Mouse (Mus musculus) thymus, adult 2 months (tissue): ENCODE measurements at regions not wholly inside any gene's neighbourhood (a gene's known extent, or its start where the extent isn't known, plus 50 kb on each side); places are given as distances from the start of the nearest gene placed in this dataset.
A peak's percentile ranks its signal among the peaks of the same experiment; 100 is the strongest.

Source experiments
- DNase-seq: peaks from one replicate; pipeline ENCODE4 v3.0.0; 2021
- H3K27ac ChIP-seq: fragments of 200-500 bp; 2 replicates; pipeline ENCODE4 v1.5.1; 2012; ENCODE audit warnings: low read length, control low read depth; ENCODE audit not compliant: control insufficient read depth, insufficient read depth
- H3K27me3 ChIP-seq: fragments of 200-500 bp; 2 replicates; pipeline ENCODE4 v1.6.1; 2012; ENCODE audit warnings: mild to moderate bottlenecking, low read length, moderate library complexity, mixed read lengths; ENCODE audit not compliant: control insufficient read depth, insufficient read depth
- H3K36me3 ChIP-seq: fragments of 200-500 bp; 2 replicates; pipeline ENCODE4 v1.6.1; 2012; ENCODE audit warnings: mild to moderate bottlenecking, low read length, moderate library complexity; ENCODE audit not compliant: control insufficient read depth, insufficient read depth
- H3K4me1 ChIP-seq: fragments of 200-500 bp; replicated peaks from 2 replicates; pipeline ENCODE4 v1.6.1; 2012; ENCODE audit warnings: low read length; ENCODE audit not compliant: control insufficient read depth, insufficient read depth
- H3K4me3 ChIP-seq: fragments of 200-500 bp; 2 replicates; pipeline ENCODE4 v1.5.1; 2012; ENCODE audit warnings: mild to moderate bottlenecking, low read length, control low read depth, moderate library complexity; ENCODE audit not compliant: control insufficient read depth, insufficient read depth
- CTCF ChIP-seq: fragments of 200-500 bp; IDR thresholded peaks from 2 replicates; pipeline ENCODE4 v1.5.1; 2012; ENCODE audit warnings: mild to moderate bottlenecking, control low read depth, low read length, moderate library complexity, borderline replicate concordance; ENCODE audit not compliant: control insufficient read depth, poor library complexity, insufficient read depth; ENCODE audit errors: extremely low read depth
- POLR2A ChIP-seq: fragments of 200-500 bp; IDR thresholded peaks from 2 replicates; pipeline ENCODE4 v1.6.1; 2012; ENCODE audit warnings: mild to moderate bottlenecking, low read length, control low read depth, moderate library complexity; ENCODE audit not compliant: control insufficient read depth, poor library complexity, insufficient read depth; ENCODE audit errors: extremely low read depth
- WGBS: fragments of 180-500 bp; shearing (Covaris S2); methylation state at CpG from one replicate; pipeline ENCODE4 v1.1.7; 2018; 5-methylcytosine and 5-hydroxymethylcytosine counted together

- H3K27me3 ChIP-seq = no peaks in the 10 kb centered on the region
- WGBS = 95% methylated on average over 4 of the region's 4 CpGs
- TF ChIP-seq CTCF = no peak
- TF ChIP-seq POLR2A = no peak
Observed at GRCm38 (mm10) chr9:61238687-61239250, 133.4 kb upstream of the Tle3 start.

GRCm38 (mm10) chr9:61239328-61239727, 132.8 kb upstream of the Tle3 start:
- Histone ChIP-seq H3K36me3 (no peaks in the 10 kb centered on the region), H3K4me3 (no peak overlapping the region), H3K4me1 (peaks cover 22% of the 10 kb centered on the region), H3K27ac (no peak overlapping the region), H3K27me3 (no peaks in the 10 kb centered on the region)
- no peak for DNase-seq
- no peak for TF ChIP-seq POLR2A
- no peak for TF ChIP-seq CTCF
- 96% methylated on average over 4 of the region's 4 CpGs for WGBS

More at GRCm38 (mm10) chr9:61238687-61239250, 133.4 kb upstream of the Tle3 start:
- no peak overlapping the region for H3K4me3 ChIP-seq
- peaks cover 26% of the 10 kb centered on the region for H3K4me1 ChIP-seq
- no peaks in the 10 kb centered on the region for H3K36me3 ChIP-seq
- DNase-seq = no peak
- no peak overlapping the region for H3K27ac ChIP-seq

GRCm38 (mm10) chr9:61241442-61241841, 130.7 kb upstream of the Tle3 start:
- Histone ChIP-seq H3K27ac (no peak overlapping the region), H3K27me3 (no peaks in the 10 kb centered on the region), H3K36me3 (no peaks in the 10 kb centered on the region), H3K4me3 (no peak overlapping the region), H3K4me1 (peaks cover 11% of the 10 kb centered on the region)
- DNase-seq = no peak
- WGBS = 88% methylated on average over 8 of the region's 8 CpGs
- TF ChIP-seq POLR2A = no peak
- TF ChIP-seq CTCF = no peak

GRCm38 (mm10) chr9:61242167-61242860, 129.9 kb upstream of the Tle3 start:
- H3K27ac ChIP-seq = no peak overlapping the region
- no peak overlapping the region for H3K4me3 ChIP-seq
- H3K36me3 ChIP-seq = no peaks in the 10 kb centered on the region
- no peak for TF ChIP-seq CTCF
- TF ChIP-seq POLR2A = no peak
- WGBS = 64% methylated on average over 9 of the region's 9 CpGs
- H3K27me3 ChIP-seq = no peaks in the 10 kb centered on the region
- H3K4me1 ChIP-seq = peaks cover 4% of the 10 kb centered on the region
- no peak for DNase-seq

GRCm38 (mm10) chr9:61243289-61243688, 128.9 kb upstream of the Tle3 start:
- Histone ChIP-seq H3K4me1 (peaks cover 4% of the 10 kb centered on the region), H3K4me3 (no peak overlapping the region), H3K27ac (no peak overlapping the region), H3K27me3 (no peaks in the 10 kb centered on the region), H3K36me3 (no peaks in the 10 kb centered on the region)
- TF ChIP-seq CTCF = no peak
- TF ChIP-seq POLR2A = no peak
- DNase-seq = no peak
- WGBS = 39% methylated on average over 6 of the region's 6 CpGs

- Histone ChIP-seq H3K4me1 (peaks cover 5% of the 10 kb centered on the region), H3K27me3 (no peaks in the 10 kb centered on the region), H3K27ac (no peak overlapping the region), H3K4me3 (no peak overlapping the region), H3K36me3 (no peaks in the 10 kb centered on the region)
- TF ChIP-seq CTCF (no peak), POLR2A (no peak)
- DNase-seq = no peak
- WGBS = 94% methylated on average over 5 of the region's 5 CpGs
Observed at GRCm38 (mm10) chr9:61249691-61250425, 122.3 kb upstream of the Tle3 start.

- H3K27me3 ChIP-seq = no peaks in the 10 kb centered on the region
- no peak overlapping the region for H3K27ac ChIP-seq
- 10% methylated on average over 6 of the region's 6 CpGs for WGBS
- no peak overlapping the region for H3K4me3 ChIP-seq
- H3K36me3 ChIP-seq = no peaks in the 10 kb centered on the region
- DNase-seq = peak; percentile 65
- TF ChIP-seq POLR2A = no peak
- no peak for TF ChIP-seq CTCF
- H3K4me1 ChIP-seq = peaks cover 5% of the 10 kb centered on the region
Observed at GRCm38 (mm10) chr9:61251606-61252005, 120.6 kb upstream of the Tle3 start.
